Mouse (Mus musculus) testis, adult 2 months (tissue): ENCODE data around the gene Rgs10. TPM values are rescaled to one million over a fixed set of nuclear protein-coding genes. Genes with fewer than 3 reads are reported as not detected.

Source experiments
- H3K27ac ChIP-seq: fragments of 200-500 bp; 2 replicates; pipeline ENCODE4 v1.5.1; 2012; ENCODE audit warnings: low read depth, low read length; ENCODE audit not compliant: control insufficient read depth, insufficient read depth
- H3K27me3 ChIP-seq: fragments of 200-500 bp; 2 replicates; pipeline ENCODE4 v1.6.1; 2012; ENCODE audit warnings: mild to moderate bottlenecking, low read length, moderate library complexity; ENCODE audit not compliant: control insufficient read depth, insufficient read depth
- H3K36me3 ChIP-seq: fragments of 200-500 bp; 2 replicates; pipeline ENCODE4 v1.6.1; 2012; ENCODE audit warnings: mild to moderate bottlenecking, low read length; ENCODE audit not compliant: control insufficient read depth, insufficient read depth
- H3K4me1 ChIP-seq: fragments of 200-500 bp; 2 replicates; pipeline ENCODE4 v1.6.1; 2012; ENCODE audit warnings: low read length; ENCODE audit not compliant: control insufficient read depth, insufficient read depth
- H3K4me3 ChIP-seq: fragments of 200-500 bp; 2 replicates; pipeline ENCODE4 v1.5.1; 2012; ENCODE audit warnings: low read depth, mild to moderate bottlenecking, low read length, moderate library complexity, mixed read lengths; ENCODE audit not compliant: control insufficient read depth
- CTCF ChIP-seq: fragments of 200-500 bp; IDR thresholded peaks from 2 replicates; pipeline ENCODE4 v1.5.1; 2012; ENCODE audit warnings: low read depth, mild to moderate bottlenecking, inconsistent platforms, low read length, moderate library complexity; ENCODE audit not compliant: control insufficient read depth, insufficient read depth, insufficient replicate concordance
- POLR2A ChIP-seq: fragments of 200-500 bp; IDR thresholded peaks from 2 replicates; pipeline ENCODE4 v1.6.1; 2012; ENCODE audit warnings: low read depth, mild to moderate bottlenecking, inconsistent platforms, low read length, moderate library complexity; ENCODE audit not compliant: control insufficient read depth
- polyA plus RNA-seq: library from polyadenylated mRNA; depleted of rRNA; stranded (reverse); fragments of >200 nt; gene quantifications from 2 replicates; pipeline ENCODE4 v1.2.3, GENCODE M21; 2012

Rgs10 gene
- polyA plus RNA-seq, 1 experiment, result 50.4 TPM

GRCm38 (mm10) chr7:128392071-128392971, 26.2 kb downstream of the Rgs10 start:
- no peak overlapping the region for H3K4me3 ChIP-seq
- peaks cover 11% of the 10 kb centered on the region for H3K4me1 ChIP-seq
- 0 out of 2 replicates have a peak overlapping the region, but pooled peaks have one; percentile 6 for H3K27ac ChIP-seq
- H3K27me3 ChIP-seq, result no peaks in the 10 kb centered on the region
- TF ChIP-seq CTCF, result no peak
- TF ChIP-seq POLR2A, result no peak
- H3K36me3 ChIP-seq, result no peaks in the 10 kb centered on the region

- Histone ChIP-seq H3K4me1 (peaks cover 11% of the 10 kb centered on the region), H3K36me3 (no peaks in the 10 kb centered on the region), H3K27ac (no peak overlapping the region), H3K4me3 (no peak overlapping the region), H3K27me3 (no peaks in the 10 kb centered on the region)
- no peak for TF ChIP-seq CTCF
- no peak for TF ChIP-seq POLR2A
Measured at GRCm38 (mm10) chr7:128391267-128392057, 27.1 kb downstream of the Rgs10 start.

GRCm38 (mm10) chr7:128388968-128389367, 29.6 kb downstream of the Rgs10 start:
- no peak overlapping the region for H3K4me3 ChIP-seq
- no peaks in the 10 kb centered on the region for H3K27me3 ChIP-seq
- TF ChIP-seq CTCF, result no peak
- TF ChIP-seq POLR2A, result no peak
- H3K36me3 ChIP-seq, result no peaks in the 10 kb centered on the region
- H3K27ac ChIP-seq, result no peak overlapping the region
- H3K4me1 ChIP-seq, result peaks cover 11% of the 10 kb centered on the region

GRCm38 (mm10) chr7:128383726-128384463, 34.7 kb downstream of the Rgs10 start:
- H3K36me3 ChIP-seq, result no peaks in the 10 kb centered on the region
- H3K4me3 ChIP-seq, result no peak overlapping the region
- no peak overlapping the region for H3K27ac ChIP-seq
- peaks cover 3% of the 10 kb centered on the region for H3K4me1 ChIP-seq
- TF ChIP-seq CTCF (no peak), POLR2A (no peak)
- H3K27me3 ChIP-seq, result no peaks in the 10 kb centered on the region

GRCm38 (mm10) chr7:128383189-128383725, 35.3 kb downstream of the Rgs10 start:
- no peak for TF ChIP-seq POLR2A
- TF ChIP-seq CTCF, result no peak
- Histone ChIP-seq H3K27me3 (no peaks in the 10 kb centered on the region), H3K27ac (no peak overlapping the region), H3K36me3 (no peaks in the 10 kb centered on the region), H3K4me1 (no peaks in the 10 kb centered on the region), H3K4me3 (no peak overlapping the region)

- no peaks in the 10 kb centered on the region for H3K27me3 ChIP-seq
- H3K27ac ChIP-seq, result no peak overlapping the region
- TF ChIP-seq CTCF (no peak), POLR2A (no peak)
- no peaks in the 10 kb centered on the region for H3K4me1 ChIP-seq
- no peaks in the 10 kb centered on the region for H3K36me3 ChIP-seq
- no peak overlapping the region for H3K4me3 ChIP-seq
Measured at GRCm38 (mm10) chr7:128382527-128382860, 36.1 kb downstream of the Rgs10 start.
